Mouse (Mus musculus) splenic B cell, adult 2 months (primary cell): ENCODE measurements around the gene Tmem88.

ENCODE experiments used
- DNase-seq: peaks from one replicate; pipeline ENCODE4 v3.0.0-alpha.2; 2011; ENCODE audit warnings: low read depth, low spot score
- H3K27me3 ChIP-seq: 2 replicates; pipeline ENCODE4 v1.6.1; 2012; ENCODE audit warnings: mild to moderate bottlenecking, low read length, moderate library complexity, mixed read lengths; ENCODE audit not compliant: control insufficient read depth, poor library complexity, insufficient read depth, severe bottlenecking
- H3K36me3 ChIP-seq: 2 replicates; pipeline ENCODE4 v1.6.1; 2012; ENCODE audit warnings: mild to moderate bottlenecking, low read length, moderate library complexity, mixed read lengths; ENCODE audit not compliant: control insufficient read depth, poor library complexity, insufficient read depth, severe bottlenecking

The Tmem88 gene

GRCm38 (mm10) chr11:69398059-69398458, at the start of gene Tmem88:
Tmem88 (minus strand) TSS chr11:69398234.
- peak; percentile 25 for DNase-seq
- Histone ChIP-seq H3K36me3 (peaks cover 2% of the 10 kb centered on the region; the same call in 1 of the 2 replicates), H3K27me3 (no peaks in the 10 kb centered on the region)

GRCm38 (mm10) chr11:69447299-69447698, 49.3 kb upstream of the Tmem88 start:
- DNase-seq, result no peak
- Histone ChIP-seq H3K36me3 (no peaks in the 10 kb centered on the region), H3K27me3 (no peaks in the 10 kb centered on the region)

- no peaks in the 10 kb centered on the region for H3K27me3 ChIP-seq
- DNase-seq, result no peak
- no peaks in the 10 kb centered on the region for H3K36me3 ChIP-seq
Measured at GRCm38 (mm10) chr11:69443328-69443727, 45.3 kb upstream of the Tmem88 start.

- Histone ChIP-seq H3K27me3 (no peaks in the 10 kb centered on the region), H3K36me3 (no peaks in the 10 kb centered on the region)
- DNase-seq, result no peak
Measured at GRCm38 (mm10) chr11:69437291-69437690, 39.3 kb upstream of the Tmem88 start.

GRCm38 (mm10) chr11:69433189-69433588, 35.2 kb upstream of the Tmem88 start:
- DNase-seq, result no peak
- H3K36me3 ChIP-seq, result no peaks in the 10 kb centered on the region
- no peaks in the 10 kb centered on the region for H3K27me3 ChIP-seq

- no peaks in the 10 kb centered on the region for H3K36me3 ChIP-seq
- DNase-seq, result no peak
- H3K27me3 ChIP-seq, result no peaks in the 10 kb centered on the region
Measured at GRCm38 (mm10) chr11:69432640-69432982, 34.6 kb upstream of the Tmem88 start.

- Histone ChIP-seq H3K36me3 (no peaks in the 10 kb centered on the region), H3K27me3 (no peaks in the 10 kb centered on the region)
- DNase-seq, result peak; percentile 90
Measured at GRCm38 (mm10) chr11:69431829-69432639, 34.0 kb upstream of the Tmem88 start.

- Histone ChIP-seq H3K27me3 (no peaks in the 10 kb centered on the region), H3K36me3 (no peaks in the 10 kb centered on the region)
- no peak for DNase-seq
Measured at GRCm38 (mm10) chr11:69430631-69431030, 32.6 kb upstream of the Tmem88 start.

- Histone ChIP-seq H3K27me3 (no peaks in the 10 kb centered on the region), H3K36me3 (no peaks in the 10 kb centered on the region)
- DNase-seq, result no peak
Measured at GRCm38 (mm10) chr11:69429313-69429712, 31.3 kb upstream of the Tmem88 start.

GRCm38 (mm10) chr11:69428751-69429150, 30.7 kb upstream of the Tmem88 start:
- Histone ChIP-seq H3K27me3 (no peaks in the 10 kb centered on the region), H3K36me3 (no peaks in the 10 kb centered on the region)
- peak; percentile 27 for DNase-seq

- no peak for DNase-seq
- Histone ChIP-seq H3K36me3 (no peaks in the 10 kb centered on the region), H3K27me3 (no peaks in the 10 kb centered on the region)
Measured at GRCm38 (mm10) chr11:69426246-69426645, 28.2 kb upstream of the Tmem88 start.

GRCm38 (mm10) chr11:69423885-69424284, 25.9 kb upstream of the Tmem88 start:
- Histone ChIP-seq H3K27me3 (no peaks in the 10 kb centered on the region), H3K36me3 (no peaks in the 10 kb centered on the region)
- DNase-seq, result no peak

- Histone ChIP-seq H3K36me3 (no peaks in the 10 kb centered on the region), H3K27me3 (0 out of 2 replicates have a peak, but pooled peaks cover under 1% of the 10 kb centered on the region)
- DNase-seq, result no peak
Measured at GRCm38 (mm10) chr11:69422842-69423241, 24.8 kb upstream of the Tmem88 start.

- 0 out of 2 replicates have a peak, but pooled peaks cover 3% of the 10 kb centered on the region for H3K27me3 ChIP-seq
- H3K36me3 ChIP-seq, result no peaks in the 10 kb centered on the region
- peak; percentile 6 for DNase-seq
Measured at GRCm38 (mm10) chr11:69421131-69421977, 23.3 kb upstream of the Tmem88 start.

- Histone ChIP-seq H3K27me3 (0 out of 2 replicates have a peak, but pooled peaks cover 3% of the 10 kb centered on the region), H3K36me3 (no peaks in the 10 kb centered on the region)
- no peak for DNase-seq
Measured at GRCm38 (mm10) chr11:69420554-69421000, 22.5 kb upstream of the Tmem88 start.
